Mouse (Mus musculus): ENCODE measurements around the gene Ddx23. TPM values are rescaled to one million over a fixed set of nuclear protein-coding genes. Genes with fewer than 3 reads are reported as not detected.

The Ddx23 gene
- polyA plus RNA-seq, 1 experiment from 2014 or later, result 24.9 TPM

DNA sequence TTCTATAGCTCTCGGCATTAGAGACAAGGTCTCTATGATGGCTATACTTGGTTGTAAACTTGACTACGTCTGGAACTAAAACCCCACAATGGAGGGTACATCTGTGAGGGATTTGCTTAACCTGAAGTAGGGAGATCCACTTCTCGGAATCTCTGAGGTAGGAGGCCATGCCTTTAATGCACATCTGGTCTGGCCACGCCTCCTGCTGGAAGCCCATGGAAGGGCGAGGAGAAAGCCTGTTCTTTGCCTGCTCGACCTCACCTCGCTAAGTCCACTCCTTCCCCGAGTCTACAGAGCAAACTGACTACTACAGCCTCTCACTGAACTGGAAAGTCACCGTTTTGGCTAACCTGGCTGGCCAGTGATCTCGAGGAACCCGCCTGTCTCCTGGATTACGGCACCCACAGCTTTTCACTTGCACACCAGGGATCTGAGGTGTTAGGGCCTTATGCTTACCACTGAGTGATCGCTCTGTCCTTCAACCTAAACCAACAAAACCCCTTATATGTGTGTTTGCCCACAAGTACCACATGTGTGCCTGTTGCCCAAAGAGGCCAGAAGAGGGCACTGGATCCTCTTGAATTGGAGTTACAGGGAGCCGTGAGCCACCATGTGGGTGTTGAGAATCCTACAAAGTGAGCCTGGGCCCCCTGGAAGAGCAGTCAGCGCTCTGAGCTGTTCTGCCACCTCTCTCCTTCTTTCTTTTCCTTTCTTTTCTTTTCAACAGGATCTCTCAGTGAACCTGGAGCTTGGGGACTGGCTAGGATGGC, 5.5 kb downstream of the Ddx23 start:
- WGBS, result 87% methylated on average over 15 of the region's 15 CpGs
- no peak for ATAC-seq (ENCODE audit: low read depth)
- H3K36me3 ChIP-seq (ENCODE audit: control insufficient read depth, insufficient read depth, low read length), result peaks cover 41% of the 10 kb centered on the region

GRCm38 (mm10) chr15:98652174-98652573, 10.5 kb downstream of the Ddx23 start:
- WGBS, result 94% methylated on average over 8 of the region's 8 CpGs
- peaks cover 75% of the 10 kb centered on the region for H3K36me3 ChIP-seq (ENCODE audit: control insufficient read depth, insufficient read depth, low read length)
- H3K4me2 ChIP-seq (ENCODE audit: low read depth, low read length), result no peak overlapping the region
- H3K27me3 ChIP-seq (ENCODE audit: control insufficient read depth, insufficient read depth, low read length), result no peaks in the 10 kb centered on the region
- H3K9me3 ChIP-seq (ENCODE audit: control insufficient read depth, low read length), result no peaks in the 10 kb centered on the region
- H3K27ac ChIP-seq (ENCODE audit: low read depth, low read length), result no peak overlapping the region
- ATAC-seq (ENCODE audit: low read depth), result no peak
- no peaks in the 10 kb centered on the region for H3K4me1 ChIP-seq (ENCODE audit: control insufficient read depth, insufficient read depth, low read length)
- H3K9ac ChIP-seq (replicated peaks; ENCODE audit: low read depth, low read length), result no peak overlapping the region
- H3K4me3 ChIP-seq (ENCODE audit: low read depth, low read length), result no peak overlapping the region

More for the DNA sequence above, 5.5 kb downstream of the Ddx23 start:
- Histone ChIP-seq H3K4me1 (ENCODE audit: control insufficient read depth, insufficient read depth, low read length) (peaks cover 5% of the 10 kb centered on the region; the same call in 1 of the 2 replicates), H3K4me2 (ENCODE audit: low read depth, low read length) (no peak overlapping the region), H3K9me3 (ENCODE audit: control insufficient read depth, low read length) (no peaks in the 10 kb centered on the region), H3K27me3 (ENCODE audit: control insufficient read depth, insufficient read depth, low read length) (no peaks in the 10 kb centered on the region), H3K9ac (replicated peaks; ENCODE audit: low read depth, low read length) (no peak overlapping the region), H3K4me3 (ENCODE audit: low read depth, low read length) (no peak overlapping the region), H3K27ac (ENCODE audit: low read depth, low read length) (no peak overlapping the region)

DNA sequence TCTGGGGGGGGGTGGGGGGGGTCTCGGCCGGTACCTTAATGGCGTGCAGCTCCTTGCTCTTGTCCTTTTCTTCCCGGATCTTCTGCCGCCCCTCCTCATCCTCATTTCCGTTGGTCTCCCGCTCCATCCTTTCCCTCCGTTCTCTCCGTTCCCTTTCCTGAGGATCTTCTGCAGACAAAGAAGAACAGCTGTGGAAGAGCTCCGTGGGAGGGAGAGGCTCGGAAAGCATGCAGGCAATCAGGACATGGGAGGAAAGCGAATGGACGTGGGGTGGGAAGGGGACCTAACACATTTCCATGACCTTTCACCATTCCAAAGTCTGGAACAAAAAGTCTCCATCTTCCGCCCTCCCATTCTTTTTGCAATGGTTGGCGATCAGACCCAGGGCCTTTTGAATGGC, 11.3 kb downstream of the Ddx23 start:
- no peak overlapping the region for H3K4me3 ChIP-seq (ENCODE audit: low read depth, low read length)
- no peaks in the 10 kb centered on the region for H3K27me3 ChIP-seq (ENCODE audit: control insufficient read depth, insufficient read depth, low read length)
- H3K4me1 ChIP-seq (ENCODE audit: control insufficient read depth, insufficient read depth, low read length), result no peaks in the 10 kb centered on the region
- no peak for ATAC-seq (ENCODE audit: low read depth)
- H3K36me3 ChIP-seq (ENCODE audit: control insufficient read depth, insufficient read depth, low read length), result peaks cover 73% of the 10 kb centered on the region
- H3K9me3 ChIP-seq (ENCODE audit: control insufficient read depth, low read length), result no peaks in the 10 kb centered on the region
- 96% methylated on average over 15 of the region's 15 CpGs for WGBS
- no peak overlapping the region for H3K27ac ChIP-seq (ENCODE audit: low read depth, low read length)
- H3K9ac ChIP-seq (replicated peaks; ENCODE audit: low read depth, low read length), result no peak overlapping the region
- H3K4me2 ChIP-seq (ENCODE audit: low read depth, low read length), result no peak overlapping the region

DNA sequence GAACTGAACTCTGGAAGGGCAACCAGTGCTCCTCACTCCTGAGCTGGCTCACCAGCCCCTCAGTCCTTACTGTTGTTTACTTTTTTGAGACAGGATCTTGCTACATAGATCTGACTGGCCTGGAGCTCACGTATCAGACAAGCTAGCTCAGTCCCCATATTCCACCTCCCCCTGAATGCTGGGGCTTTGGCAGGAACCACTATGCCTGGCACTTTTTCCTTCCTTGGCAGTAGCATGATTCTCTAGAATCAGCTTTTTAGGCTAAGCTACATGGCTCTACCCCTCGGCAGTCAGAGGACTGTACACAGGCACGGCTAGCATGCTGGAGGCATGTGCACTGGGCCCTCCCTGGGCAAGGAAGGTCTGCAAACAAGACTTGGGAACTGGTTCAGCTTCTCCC, 14.6 kb downstream of the Ddx23 start:
- 99% methylated on average over 3 of the region's 3 CpGs for WGBS
- H3K27me3 ChIP-seq (ENCODE audit: control insufficient read depth, insufficient read depth, low read length), result no peaks in the 10 kb centered on the region
- H3K4me1 ChIP-seq (ENCODE audit: control insufficient read depth, insufficient read depth, low read length), result no peaks in the 10 kb centered on the region
- H3K36me3 ChIP-seq (ENCODE audit: control insufficient read depth, insufficient read depth, low read length), result peaks cover 89% of the 10 kb centered on the region
- no peaks in the 10 kb centered on the region for H3K9me3 ChIP-seq (ENCODE audit: control insufficient read depth, low read length)
- no peak overlapping the region for H3K9ac ChIP-seq (replicated peaks; ENCODE audit: low read depth, low read length)
- H3K4me3 ChIP-seq (ENCODE audit: low read depth, low read length), result no peak overlapping the region
- no peak for ATAC-seq (ENCODE audit: low read depth)
- no peak overlapping the region for H3K27ac ChIP-seq (ENCODE audit: low read depth, low read length)
- no peak overlapping the region for H3K4me2 ChIP-seq (ENCODE audit: low read depth, low read length)

DNA sequence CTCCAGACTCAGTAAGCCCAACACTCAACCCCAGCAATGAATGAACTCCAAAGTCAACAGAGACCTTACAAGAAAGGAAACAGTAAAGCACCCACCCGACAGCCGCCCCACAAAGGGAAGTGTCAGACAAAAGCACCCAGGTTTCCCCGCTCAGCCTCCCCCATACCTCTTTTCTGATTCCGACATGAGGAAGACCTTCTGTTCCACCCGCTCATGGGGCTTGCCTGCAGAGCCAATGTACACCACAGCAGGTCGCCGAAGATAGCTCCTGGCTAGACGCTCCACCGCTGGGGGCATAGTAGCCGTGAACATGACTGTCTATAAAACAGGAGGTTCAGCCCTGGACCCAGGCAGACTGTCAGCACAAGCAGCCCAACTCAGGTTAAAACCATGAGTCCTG, 15.4 kb downstream of the Ddx23 start:
- Histone ChIP-seq H3K27me3 (ENCODE audit: control insufficient read depth, insufficient read depth, low read length) (no peaks in the 10 kb centered on the region), H3K9ac (replicated peaks; ENCODE audit: low read depth, low read length) (no peak overlapping the region), H3K27ac (ENCODE audit: low read depth, low read length) (no peak overlapping the region), H3K4me3 (ENCODE audit: low read depth, low read length) (no peak overlapping the region), H3K9me3 (ENCODE audit: control insufficient read depth, low read length) (no peaks in the 10 kb centered on the region), H3K4me1 (ENCODE audit: control insufficient read depth, insufficient read depth, low read length) (no peaks in the 10 kb centered on the region), H3K4me2 (ENCODE audit: low read depth, low read length) (no peak overlapping the region), H3K36me3 (ENCODE audit: control insufficient read depth, insufficient read depth, low read length) (peaks cover 89% of the 10 kb centered on the region)
- WGBS, result 90% methylated on average over 10 of the region's 10 CpGs
- no peak for ATAC-seq (ENCODE audit: low read depth)

DNA sequence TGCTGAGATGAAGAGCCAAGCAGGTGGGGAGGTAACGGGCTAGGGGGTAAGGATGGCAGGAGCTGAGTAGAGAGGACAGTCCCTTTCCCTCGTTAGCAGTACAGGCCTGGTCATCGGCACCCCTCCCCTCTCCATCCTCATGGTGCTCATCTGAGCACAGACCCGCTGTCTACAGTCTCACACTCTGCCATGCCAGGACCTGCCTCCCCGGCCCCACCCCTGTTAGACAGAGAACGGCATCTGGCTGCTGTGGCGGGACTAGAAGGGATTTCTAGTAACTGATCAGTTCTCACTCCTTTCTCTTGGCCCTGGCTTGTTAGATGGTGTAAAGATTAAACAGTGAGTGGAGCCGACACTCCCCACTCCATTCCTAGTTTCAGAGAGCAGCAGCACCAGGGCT, 16.0 kb downstream of the Ddx23 start:
- 89% methylated on average over 8 of the region's 8 CpGs for WGBS
- no peak for ATAC-seq (ENCODE audit: low read depth)

DNA sequence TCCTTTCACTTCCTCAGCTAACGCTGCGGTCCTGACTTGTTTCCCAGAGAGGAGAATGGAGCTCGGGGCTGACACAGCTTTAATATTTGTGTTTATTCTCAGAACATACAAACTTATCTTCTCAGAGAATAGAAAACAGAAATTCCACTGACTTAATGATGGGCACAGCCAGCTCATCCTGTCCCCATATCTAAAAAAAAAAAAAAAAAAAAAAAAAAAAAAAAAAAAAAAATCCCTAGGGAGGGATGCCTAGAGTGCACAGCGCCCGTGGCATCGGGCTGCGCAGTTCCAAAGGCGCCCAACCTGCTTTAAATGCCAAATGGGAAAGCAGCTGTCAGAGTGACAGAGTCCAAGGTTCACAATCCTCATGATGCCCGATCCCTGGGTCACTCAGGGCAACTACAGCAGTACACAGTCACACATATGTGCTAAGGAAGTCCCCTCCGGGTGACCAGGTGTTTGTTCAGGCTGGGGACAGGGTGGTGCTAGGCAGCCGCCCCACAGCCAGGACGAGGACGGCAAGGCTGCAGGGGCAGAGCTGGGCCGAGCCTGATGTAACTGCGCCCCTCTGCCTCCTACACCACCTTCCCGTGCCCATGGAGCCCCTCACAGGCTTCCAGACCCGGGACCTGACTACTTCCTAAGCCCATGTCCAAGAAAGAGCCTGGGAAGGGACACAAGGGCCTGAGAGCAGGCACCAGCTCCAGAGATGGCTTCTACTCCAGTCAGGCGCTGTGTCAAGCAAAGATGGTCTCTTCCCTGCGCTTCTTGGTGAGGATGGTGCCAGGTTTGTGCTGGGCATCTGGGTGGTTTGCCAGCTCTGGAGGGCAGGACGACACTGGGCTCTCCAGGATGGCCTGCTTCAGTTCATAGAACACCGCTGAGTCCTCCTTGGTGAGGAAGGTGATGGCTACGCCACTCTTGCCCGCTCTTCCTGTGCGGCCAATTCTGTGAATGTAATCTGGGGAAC, 17.4 kb downstream of the Ddx23 start:
- Histone ChIP-seq H3K4me1 (ENCODE audit: control insufficient read depth, insufficient read depth, low read length) (no peaks in the 10 kb centered on the region), H3K4me2 (ENCODE audit: low read depth, low read length) (no peak overlapping the region), H3K9me3 (ENCODE audit: control insufficient read depth, low read length) (no peaks in the 10 kb centered on the region), H3K9ac (replicated peaks; ENCODE audit: low read depth, low read length) (no peak overlapping the region), H3K27ac (ENCODE audit: low read depth, low read length) (no peak overlapping the region), H3K4me3 (ENCODE audit: low read depth, low read length) (no peak overlapping the region), H3K36me3 (ENCODE audit: control insufficient read depth, insufficient read depth, low read length) (peaks cover 81% of the 10 kb centered on the region), H3K27me3 (ENCODE audit: control insufficient read depth, insufficient read depth, low read length) (no peaks in the 10 kb centered on the region)
- WGBS, result 87% methylated on average over 24 of the region's 24 CpGs
- no peak for ATAC-seq (ENCODE audit: low read depth)

More for the DNA sequence above, 16.0 kb downstream of the Ddx23 start:
- no peaks in the 10 kb centered on the region for H3K9me3 ChIP-seq (ENCODE audit: control insufficient read depth, low read length)
- peaks cover 89% of the 10 kb centered on the region for H3K36me3 ChIP-seq (ENCODE audit: control insufficient read depth, insufficient read depth, low read length)
- H3K4me3 ChIP-seq (ENCODE audit: low read depth, low read length), result no peak overlapping the region
- H3K27me3 ChIP-seq (ENCODE audit: control insufficient read depth, insufficient read depth, low read length), result no peaks in the 10 kb centered on the region
- no peak overlapping the region for H3K27ac ChIP-seq (ENCODE audit: low read depth, low read length)
- no peaks in the 10 kb centered on the region for H3K4me1 ChIP-seq (ENCODE audit: control insufficient read depth, insufficient read depth, low read length)
- no peak overlapping the region for H3K4me2 ChIP-seq (ENCODE audit: low read depth, low read length)
- no peak overlapping the region for H3K9ac ChIP-seq (replicated peaks; ENCODE audit: low read depth, low read length)

DNA sequence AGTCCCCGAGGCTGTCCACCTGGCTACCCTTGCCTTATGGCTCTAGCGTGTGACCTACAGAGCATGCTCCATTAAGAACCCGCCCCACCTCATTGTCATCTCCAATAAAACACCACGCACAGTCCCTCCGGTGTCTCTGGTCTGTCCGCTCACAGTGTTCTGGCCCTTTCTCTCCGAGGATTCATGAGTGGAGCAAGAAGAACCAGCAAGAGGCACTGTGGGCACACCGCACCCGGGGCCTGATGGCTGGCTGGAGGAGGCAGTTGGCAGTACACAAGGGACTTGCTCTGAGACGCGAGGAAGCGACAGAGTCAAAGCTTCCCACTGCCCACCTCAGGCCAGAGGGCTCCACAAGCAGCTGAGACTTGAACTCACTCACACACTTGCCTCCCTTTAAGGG, 18.3 kb downstream of the Ddx23 start:
- Histone ChIP-seq H3K4me2 (ENCODE audit: low read depth, low read length) (no peak overlapping the region), H3K4me3 (ENCODE audit: low read depth, low read length) (no peak overlapping the region), H3K36me3 (ENCODE audit: control insufficient read depth, insufficient read depth, low read length) (peaks cover 79% of the 10 kb centered on the region), H3K9ac (replicated peaks; ENCODE audit: low read depth, low read length) (no peak overlapping the region), H3K4me1 (ENCODE audit: control insufficient read depth, insufficient read depth, low read length) (no peaks in the 10 kb centered on the region), H3K27ac (ENCODE audit: low read depth, low read length) (no peak overlapping the region), H3K27me3 (ENCODE audit: control insufficient read depth, insufficient read depth, low read length) (no peaks in the 10 kb centered on the region), H3K9me3 (ENCODE audit: control insufficient read depth, low read length) (no peaks in the 10 kb centered on the region)
- no peak for ATAC-seq (ENCODE audit: low read depth)
- WGBS, result 84% methylated on average over 12 of the region's 12 CpGs

DNA sequence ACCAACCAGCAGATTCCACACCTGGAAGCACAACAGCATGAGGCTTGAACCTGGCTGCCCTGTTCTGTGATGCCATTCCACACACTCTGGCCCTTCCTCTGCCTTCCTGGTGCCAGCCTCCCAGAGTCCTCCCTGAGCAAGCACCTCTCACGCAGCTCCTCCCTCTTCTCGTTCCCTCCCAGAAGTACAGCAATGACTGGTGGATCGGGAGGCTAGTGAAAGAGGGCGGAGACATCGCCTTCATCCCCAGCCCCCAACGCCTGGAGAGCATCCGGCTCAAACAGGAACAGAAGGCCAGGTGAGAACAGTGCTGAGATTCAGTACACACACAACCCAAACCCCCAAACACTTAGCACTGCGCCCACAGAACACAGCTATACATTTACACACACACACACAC, 22.5 kb downstream of the Ddx23 start:
- no peak for ATAC-seq (ENCODE audit: low read depth)
- peaks cover 45% of the 10 kb centered on the region for H3K36me3 ChIP-seq (ENCODE audit: control insufficient read depth, insufficient read depth, low read length)
- H3K9ac ChIP-seq (replicated peaks; ENCODE audit: low read depth, low read length), result no peak overlapping the region
- no peaks in the 10 kb centered on the region for H3K9me3 ChIP-seq (ENCODE audit: control insufficient read depth, low read length)
- peaks cover 27% of the 10 kb centered on the region for H3K4me1 ChIP-seq (ENCODE audit: control insufficient read depth, insufficient read depth, low read length)
- H3K27ac ChIP-seq (ENCODE audit: low read depth, low read length), result no peak overlapping the region
- no peak overlapping the region for H3K4me2 ChIP-seq (ENCODE audit: low read depth, low read length)
- no peak overlapping the region for H3K4me3 ChIP-seq (ENCODE audit: low read depth, low read length)
- WGBS, result 28% methylated on average over 8 of the region's 8 CpGs
- H3K27me3 ChIP-seq (ENCODE audit: control insufficient read depth, insufficient read depth, low read length), result no peaks in the 10 kb centered on the region

All from neural tube, embryonic 14.5 days (tissue).